Mouse (Mus musculus) megakaryocyte progenitor cell, adult 5-6 weeks (primary cell): Measurements from ENCODE around the gene Grm1. TPM values are rescaled to one million over a fixed set of nuclear protein-coding genes. Genes with fewer than 3 reads are reported as not detected.
"Not testable (repeated sequence)": the region's sequence is repeated elsewhere in the genome, so short reads cannot be mapped to it uniquely, and the experiment has no call there.

ENCODE experiments used
- ATAC-seq: replicated peaks from 2 replicates; pipeline ENCODE4 v1.8.0; 2016; ENCODE audit warnings: mild to moderate bottlenecking, moderate TSS enrichment, inconsistent platforms; ENCODE audit not compliant: poor library complexity
- total RNA-seq, 2 experiments: library from RNA; stranded (forward) in 1 of 2; stranded (reverse) in 1 of 2; fragments of 157-497, 149-512 nt in 1 of 2; fragments of 200-1000 nt in 1 of 2; gene quantifications; 2 replicates each; pipeline versions ENCODE4 v1.2.3 to v1.2.4; 2015 to 2017

The Grm1 gene
- total RNA-seq (2015) (0.05 TPM in 1 of 2 replicates, not detected in the other), total RNA-seq (2017) (not detected in 2 replicates)

DNA sequence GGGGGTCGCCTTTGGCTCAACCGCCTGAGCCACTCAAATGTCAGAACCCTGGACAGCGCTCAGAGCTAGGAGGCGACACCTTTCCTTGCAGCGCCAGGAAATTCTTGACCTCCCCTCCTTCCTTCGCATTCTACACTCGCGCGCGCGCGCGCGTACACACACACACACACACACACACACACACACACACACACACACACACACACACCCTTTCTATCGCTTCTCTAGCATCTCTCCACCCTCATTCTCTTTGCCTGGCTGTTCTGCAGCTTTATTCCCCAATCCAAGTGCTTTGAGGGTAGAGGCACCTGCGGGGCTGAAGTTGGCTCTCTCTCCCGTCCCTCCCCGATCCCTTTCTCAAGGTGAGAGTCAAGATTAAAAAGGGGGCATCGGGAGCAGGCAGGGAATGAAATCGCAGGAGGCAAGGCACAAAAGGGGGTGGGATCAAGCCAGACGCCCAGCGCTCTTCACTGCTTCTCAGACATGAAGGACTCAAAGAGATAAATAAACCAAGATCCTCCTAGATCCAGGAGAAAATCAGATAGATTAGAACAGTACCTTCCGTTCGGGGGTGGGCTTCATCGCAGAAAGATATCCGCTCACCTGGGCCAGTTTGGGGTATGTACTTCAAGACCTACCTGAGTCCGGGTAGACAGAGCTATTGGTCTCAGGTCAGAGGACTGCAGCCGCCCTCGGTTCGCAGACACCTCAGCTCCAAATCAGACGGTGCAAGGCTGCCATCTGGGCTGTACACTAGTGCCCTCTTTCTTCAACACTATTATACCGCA is at the start of gene Grm1:
TSS of gene Grm1 (minus strand) at position 746 of the 788 bp plus-strand sequence.
- ATAC-seq, result peak; percentile 66

DNA sequence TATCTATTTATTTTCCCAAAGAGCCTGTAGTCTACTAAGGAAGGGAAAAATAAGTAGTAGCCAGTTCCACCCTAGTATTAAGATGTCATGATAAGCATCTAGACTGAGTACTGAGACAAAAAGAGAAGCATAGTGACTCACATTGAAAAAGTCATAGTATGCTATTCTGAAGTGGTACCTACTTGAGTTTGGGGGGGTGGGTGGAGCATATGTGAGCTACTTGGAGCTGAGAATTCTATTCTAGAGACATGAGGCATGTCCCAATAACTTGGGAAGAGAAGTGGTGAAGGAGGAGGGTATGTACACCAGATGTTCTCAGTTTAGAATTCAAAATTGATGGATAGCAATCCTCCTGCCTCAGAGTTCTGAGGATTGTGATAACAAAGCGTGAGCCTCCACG is 39.6 kb upstream of the Grm1 start:
- no peak for ATAC-seq

DNA sequence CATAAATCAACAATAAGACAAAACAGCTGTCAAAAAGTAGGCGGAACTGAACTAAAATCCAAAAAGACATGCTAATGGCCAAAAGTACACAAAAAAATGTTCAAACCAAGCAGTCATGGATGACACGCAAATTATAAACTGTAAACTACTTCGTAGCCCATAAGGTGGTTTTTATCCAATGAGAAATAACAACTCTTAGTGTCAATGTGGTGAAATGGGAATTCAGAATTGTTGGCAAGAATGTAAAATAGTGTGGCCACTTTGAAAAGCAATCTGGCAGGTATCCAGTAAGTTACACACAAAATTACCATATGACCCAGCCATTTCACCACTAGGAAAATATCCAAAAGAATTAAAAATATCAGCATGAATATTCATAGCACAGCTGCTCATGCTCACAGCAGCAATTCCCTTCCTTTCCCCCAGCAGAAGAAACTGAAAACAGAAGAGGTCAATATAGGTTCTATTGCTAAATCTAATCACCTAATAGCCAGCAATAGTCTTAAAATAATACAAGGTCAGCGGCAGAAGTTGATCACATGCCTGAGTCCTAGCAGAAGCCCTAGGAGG is 16.4 kb upstream of the Grm1 start:
- no peak for ATAC-seq

DNA sequence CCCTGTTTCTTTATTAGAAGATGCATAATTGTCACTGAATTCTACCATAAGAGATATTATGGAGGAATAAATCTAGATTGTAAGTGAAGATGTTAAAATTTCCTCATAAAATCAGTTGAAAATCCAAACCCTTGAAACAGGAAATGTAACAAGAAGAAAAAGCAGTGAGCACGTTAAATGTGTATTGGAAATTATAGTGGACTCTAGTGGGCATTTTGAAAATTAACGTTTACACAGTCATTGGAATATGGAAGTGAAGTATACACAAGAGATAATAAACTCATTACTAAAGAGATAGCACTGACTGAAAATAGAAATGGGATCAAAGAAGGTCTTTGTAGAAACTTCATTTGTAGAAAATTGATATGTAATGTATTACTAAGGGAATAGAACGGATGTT is 4.2 kb upstream of the Grm1 start:
- no peak for ATAC-seq

DNA sequence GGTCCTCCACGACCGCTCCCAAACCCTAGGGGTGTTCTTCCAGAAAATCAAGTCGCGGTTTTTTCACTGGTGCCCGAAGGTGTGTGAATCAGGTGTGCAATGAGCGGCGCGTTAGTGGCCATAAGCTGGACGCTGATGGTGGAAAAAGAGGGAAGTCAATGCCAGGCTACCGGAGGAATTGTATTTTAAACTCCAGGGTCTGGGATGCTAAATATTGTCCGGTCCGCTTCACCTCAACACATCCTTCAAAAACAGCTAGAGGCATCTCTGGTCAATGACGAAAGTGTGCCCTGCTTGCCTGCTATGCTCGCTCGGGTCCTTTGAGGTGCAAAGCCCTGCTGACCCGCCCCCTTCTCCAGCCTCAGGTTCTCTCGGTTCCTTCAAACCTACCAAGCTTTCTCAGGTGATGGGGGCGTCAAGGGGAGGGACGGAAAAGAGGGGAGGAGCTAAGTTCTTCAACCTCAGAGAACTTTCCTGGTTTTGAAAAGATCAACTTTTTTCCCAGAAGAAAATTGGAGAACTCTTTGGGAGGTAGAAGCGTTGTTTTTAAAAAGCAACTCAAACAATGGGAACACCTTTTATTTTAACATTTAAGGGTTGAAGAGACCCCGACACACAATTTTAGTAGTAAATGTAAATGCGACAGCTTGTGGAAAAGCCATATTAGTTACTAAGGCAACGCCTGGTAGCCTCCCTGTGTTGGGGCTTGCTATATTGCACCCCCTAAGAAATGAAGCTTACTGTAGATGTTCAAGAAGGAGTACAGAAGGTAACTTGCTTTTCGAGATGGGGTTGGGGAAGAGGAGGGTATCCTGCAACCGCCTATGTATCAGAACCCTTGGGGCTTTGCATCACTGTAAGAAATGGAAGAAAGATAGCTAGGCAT is 1.2 kb downstream of the Grm1 start:
- no peak for ATAC-seq

DNA sequence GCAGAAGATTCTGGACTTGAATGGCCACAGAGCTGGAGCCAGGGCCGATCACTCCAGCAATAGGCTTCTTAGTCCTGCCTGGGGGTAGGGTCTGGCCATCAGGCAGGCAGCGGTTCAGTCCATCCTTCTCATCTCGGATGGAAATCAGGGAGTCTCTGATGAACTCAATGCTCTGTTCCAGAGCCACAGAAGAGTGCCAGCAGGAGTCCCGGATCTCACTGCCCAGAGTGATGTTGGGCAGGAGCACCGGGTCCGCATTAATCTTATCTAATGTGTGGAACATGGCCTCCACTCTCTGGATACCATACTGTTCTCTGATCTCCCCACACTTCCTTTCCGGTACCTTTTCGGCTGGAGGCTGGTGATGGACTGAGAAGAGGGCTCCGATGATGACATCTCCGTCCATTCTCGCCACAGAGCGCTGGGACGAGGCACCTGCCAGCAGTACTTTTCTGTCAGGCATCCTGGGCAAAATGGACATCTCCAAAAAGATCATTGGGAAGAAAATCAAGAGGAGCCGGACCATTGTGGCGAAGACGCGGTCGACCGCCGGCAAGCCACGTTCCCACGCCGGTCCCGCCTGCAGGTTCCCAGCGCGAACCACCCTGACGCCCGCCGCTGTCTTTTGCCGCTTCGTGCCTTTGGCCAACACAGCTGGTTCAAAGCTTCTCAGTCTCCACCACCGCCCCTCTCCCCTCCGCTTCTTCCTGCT is 2.0 kb downstream of the Grm1 start:
- no peak for ATAC-seq

DNA sequence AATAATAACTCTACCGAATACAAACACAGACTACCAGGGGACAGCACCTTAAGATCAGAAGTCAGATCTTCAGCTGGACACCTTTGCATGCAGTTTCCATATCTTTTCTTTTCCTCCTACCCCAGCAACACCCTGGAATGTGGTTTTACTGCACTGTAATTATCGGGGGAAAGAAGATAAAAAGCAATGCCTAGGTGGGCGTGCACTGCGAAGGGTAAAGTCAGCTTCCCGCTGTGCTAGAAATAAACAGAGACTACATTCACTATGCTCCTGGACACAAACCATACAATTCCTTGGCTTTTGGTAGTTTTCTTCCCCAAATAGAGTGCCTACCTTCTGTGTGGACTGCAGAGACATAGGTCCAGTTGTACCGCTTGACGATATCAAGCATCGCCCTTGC is 2.6 kb downstream of the Grm1 start:
- no peak for ATAC-seq

DNA sequence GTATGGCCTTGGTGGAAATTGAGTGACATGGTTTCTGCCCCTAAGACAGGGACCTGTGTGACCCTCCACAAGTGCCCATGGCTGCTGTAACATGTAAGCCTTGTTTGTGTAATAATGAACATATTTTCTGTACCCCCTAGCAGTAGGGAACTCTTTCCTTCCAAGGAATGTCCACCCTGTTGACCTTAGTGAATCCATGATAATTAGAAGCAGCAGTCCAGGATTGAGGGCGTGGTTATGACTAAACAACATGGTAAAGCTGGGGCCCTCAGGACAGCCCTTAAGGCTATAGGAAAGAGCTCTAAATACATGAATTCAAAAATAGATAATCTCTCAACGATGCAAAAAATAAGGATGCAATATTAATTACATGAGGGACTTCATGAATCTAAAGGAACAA is 17.0 kb downstream of the Grm1 start:
- ATAC-seq, result no peak

DNA sequence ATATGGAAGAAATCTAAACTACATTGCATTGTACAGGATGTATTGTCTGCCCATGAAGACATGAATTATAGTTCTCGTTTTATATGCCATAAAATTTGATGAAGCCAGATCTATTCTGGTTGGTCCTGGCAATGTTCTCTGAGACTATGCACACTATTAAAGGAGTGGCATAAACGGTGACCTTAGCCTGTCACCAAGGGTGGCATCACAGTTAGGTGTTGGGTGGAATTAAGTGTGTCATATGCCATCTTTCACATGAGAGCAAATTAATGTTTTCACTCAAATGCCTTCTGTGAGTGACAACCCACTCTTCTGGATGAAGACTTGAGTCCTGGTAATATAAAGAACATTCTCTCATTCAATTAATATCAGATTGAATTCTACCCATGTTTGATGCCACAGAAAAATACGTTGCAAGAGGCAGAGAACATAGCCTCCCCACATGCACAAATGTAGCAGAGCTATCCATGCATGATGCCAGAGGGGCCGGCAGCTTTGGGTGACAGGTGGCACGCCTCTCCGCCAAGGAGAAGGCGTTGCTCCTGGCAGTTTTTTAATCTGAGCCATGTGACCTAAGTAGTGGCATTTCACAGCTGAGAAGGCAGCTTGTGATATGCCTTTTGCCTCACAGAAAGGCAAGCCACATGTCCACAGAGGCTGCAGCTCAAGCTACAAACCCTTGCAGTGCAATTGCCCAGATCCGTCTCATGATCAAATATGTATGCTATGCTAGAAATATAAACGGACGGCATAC is 20.7 kb downstream of the Grm1 start:
- no peak for ATAC-seq

DNA sequence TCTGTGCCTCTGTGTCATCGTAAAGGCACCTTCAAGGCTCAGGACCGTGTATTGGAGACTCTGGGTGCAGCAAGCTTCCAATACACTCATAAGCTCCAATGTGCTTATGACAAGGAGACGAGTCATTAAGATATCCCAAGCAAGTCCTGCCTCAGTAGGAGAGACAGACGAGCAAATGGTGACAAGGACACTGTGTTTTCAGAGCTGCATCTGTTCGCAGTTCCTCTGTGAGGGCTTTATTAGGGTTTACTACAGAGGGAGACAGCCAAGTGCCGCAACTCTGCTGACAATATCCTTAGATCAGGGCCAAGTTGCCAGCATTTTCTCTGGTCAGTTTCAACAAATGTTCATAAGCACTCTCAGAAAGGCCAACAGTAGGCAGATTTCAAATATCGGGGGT is 32.8 kb downstream of the Grm1 start:
- no peak for ATAC-seq

DNA sequence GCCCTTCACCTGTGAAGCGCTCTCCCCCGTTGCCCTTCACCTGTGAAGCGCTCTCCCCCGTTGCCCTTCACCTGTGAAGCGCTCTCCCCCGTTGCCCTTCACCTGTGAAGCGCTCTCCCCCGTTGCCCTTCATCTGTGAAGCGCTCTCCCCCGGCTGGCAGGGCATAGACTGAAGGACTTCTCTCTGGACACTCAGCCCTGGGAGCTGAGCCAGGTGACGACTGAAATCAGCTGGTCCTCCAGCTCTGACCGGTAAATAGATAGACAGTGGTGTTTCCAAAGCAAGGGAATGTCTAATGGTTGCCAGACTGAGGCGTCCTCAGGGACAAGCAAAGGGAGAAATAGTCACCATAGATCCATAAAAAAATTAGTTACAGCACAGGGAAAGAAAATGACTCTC is 36.7 kb downstream of the Grm1 start:
- ATAC-seq, result not testable (repeated sequence)

DNA sequence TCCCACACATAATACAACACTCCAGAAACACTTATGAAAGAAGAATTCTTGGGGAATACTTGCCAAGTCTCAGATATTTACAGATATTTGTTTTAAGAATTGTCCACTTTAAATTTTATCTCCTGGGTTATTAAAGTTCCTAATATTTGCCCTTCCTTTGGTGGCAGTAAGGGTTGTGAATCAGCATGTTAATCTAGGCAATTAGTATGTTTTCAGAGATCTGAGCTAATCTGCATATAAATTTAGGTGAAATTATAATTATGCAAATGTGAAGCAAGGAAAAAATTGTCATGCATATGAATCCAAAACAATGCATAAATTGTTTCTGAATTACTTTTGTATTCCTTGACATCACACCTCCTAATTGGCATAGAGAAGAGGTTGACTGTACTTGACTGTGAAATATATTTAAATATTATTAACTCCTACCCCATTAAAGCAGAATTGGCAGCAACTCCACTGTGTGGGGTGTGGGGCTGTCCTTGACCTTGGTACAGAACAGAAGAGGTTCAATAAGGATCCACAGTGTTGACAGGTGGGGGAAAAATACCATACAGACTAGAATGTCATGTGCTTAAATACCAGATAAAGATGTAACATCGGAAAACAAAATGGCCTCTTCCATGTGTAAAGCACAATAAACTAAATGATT is 37.6 kb downstream of the Grm1 start:
- no peak for ATAC-seq

DNA sequence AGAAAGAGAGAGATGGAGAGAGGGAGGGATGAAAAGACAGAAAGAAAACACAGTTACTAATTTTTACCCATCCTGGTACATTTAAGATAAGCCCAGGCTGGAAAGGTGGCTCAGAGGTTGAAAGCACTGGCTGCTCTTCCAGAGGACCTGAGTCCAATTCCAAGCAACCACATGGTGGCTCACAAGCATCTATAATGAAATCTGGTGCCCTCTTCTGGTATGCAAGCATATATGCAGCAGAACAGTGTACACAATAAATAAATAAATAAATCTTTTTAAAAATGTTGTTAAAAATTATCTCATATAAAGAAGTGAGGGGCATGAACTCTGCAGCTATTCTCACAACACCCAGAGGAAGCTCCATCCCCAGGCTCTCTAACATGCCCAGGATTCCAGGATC is 42.8 kb downstream of the Grm1 start:
- no peak for ATAC-seq

DNA sequence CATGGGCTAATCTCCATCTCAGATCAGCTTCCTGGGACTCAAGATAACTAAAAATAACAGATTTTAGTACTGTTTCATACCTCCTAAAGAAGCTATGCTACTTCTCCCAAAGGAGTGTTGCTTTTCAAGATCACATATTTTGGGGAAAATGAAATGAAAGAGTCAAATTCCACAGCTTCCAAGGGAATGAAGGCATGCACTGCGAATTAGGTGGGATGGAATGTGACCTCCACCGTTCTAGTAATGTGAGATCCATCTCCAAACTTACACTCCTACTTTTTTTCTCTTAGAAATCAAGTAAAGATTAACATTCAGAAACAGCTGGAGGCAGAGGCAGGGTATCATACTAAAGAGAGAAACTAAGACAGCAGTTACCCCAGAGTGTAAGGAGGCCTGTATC is 49.9 kb downstream of the Grm1 start:
- no peak for ATAC-seq

DNA sequence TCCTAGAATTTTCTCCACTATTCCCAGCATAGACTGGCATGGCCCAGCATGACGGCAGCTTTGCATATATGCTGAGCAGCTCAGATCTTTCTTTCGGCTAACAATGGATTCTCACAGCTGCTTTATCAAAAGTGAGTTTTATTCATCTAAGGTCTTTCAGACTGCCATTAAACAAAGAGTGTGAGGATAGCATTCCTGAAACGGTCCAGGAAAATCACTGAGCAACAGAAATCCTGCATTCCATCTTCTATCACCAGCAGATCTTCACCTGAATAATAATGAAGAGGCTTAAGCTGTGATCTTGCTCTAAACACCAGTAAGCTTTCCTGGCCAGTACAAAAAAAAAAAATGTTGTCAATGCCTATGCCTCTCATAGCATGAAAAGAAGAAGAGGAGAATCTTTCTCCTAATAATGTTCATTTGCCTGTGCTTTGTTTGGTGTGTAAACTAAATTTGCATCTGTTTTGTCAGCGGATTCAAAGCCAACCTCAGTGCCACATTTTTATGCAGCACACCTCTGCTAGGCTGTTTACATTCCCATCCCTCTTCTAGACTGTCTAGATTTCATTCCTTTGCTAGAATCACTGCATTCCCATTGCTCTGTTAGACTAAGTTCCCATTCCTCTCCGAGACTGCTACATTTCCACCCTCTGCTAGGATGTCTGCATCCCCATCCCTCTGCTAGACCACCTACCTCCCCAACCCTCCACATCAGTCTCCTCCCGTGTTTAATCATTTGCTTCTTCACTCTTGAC is 56.2 kb downstream of the Grm1 start:
- no peak for ATAC-seq

DNA sequence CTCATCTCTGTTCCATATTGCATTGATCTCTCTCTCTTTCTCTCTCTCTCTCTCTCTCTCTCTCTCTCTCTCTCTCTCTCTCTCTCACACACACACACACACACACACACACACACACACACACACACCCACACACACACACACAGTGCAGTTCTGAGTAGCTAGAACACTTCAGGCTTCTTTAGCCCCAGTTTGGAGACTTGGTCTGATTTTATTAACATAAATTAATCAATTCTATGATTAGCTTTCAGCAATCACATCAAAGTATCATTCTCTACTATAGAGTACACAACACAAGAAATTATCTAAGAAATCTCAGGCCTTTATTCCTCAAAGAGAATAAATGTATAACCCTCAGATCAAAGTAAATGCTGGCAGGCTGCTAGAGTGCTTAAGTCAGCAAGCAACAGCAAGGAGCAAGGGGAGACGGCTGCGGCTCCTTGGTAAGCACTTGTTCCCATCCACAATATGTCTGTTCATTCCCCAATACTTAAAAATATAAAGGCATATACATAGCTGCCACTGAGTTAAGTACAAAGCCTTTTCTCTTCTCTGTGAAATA is 63.1 kb downstream of the Grm1 start:
- no peak for ATAC-seq

DNA sequence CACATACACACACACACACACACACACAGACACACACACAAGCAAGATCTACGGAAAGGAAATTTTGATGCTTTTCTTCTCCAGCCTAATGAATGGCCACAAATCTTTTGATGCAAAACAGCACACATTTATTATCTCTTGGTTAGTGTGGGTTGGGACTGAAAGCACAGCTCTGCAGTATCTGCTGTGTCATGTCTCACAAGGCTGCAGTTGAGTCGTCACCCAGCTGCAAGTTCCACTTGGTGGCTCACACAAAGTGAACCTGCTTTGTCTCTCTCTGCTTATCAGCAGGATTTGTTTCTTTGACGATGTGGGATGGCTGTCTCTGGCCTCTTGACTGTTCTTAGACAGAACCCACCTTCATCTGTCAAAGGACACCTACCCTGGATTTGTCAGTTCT is 68.5 kb downstream of the Grm1 start:
- no peak for ATAC-seq

DNA sequence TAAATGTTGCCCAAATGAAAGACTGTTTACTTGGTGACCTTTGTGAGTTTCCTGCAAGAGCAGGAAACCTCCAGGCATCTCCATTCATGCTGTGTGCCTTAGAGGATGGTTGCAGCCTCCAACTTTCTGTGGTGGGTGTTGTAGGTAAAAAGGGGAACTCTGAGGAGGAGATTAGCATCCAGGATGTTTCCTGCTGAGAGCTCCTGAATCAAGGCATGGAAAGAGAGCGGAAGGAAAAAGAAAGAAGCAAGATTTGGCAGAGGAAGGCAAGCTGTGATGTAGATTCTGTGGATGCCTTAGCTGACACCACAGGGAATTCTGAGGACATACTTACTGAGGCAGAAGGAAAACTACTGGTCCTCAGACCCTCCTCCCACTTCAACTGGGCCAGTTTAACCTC is 85.4 kb downstream of the Grm1 start:
- no peak for ATAC-seq

DNA sequence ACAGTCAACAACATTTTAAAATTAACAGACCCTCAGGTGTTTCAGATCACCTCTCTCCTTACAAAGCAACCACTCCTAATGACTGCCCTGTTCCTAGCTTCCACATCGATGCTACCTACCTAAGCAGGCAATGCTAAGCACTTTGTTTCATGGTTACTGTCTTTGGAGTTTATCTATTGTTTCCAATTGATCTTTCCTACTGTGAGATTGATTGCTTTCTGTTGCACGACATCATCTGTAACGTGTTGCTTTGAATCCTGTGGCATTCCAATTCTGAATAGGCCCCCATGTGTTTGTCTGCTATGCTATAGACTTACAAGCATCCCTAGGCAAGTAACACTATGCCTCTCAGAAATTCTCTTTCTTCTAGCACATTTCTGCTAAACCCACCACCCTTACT is 90.4 kb downstream of the Grm1 start:
- ATAC-seq, result no peak
